Mouse (Mus musculus) 3134 (cell line): Measurements from ENCODE around the gene Fbxw24.
"Not testable (repeated sequence)": the region's sequence is repeated elsewhere in the genome, so short reads cannot be mapped to it uniquely, and the experiment has no call there.

Experiments
- DNase-seq: peaks from one replicate; pipeline ENCODE4 v3.0.0-alpha.2; 2011; ENCODE audit warnings: low spot score; ENCODE audit not compliant: insufficient read length; ENCODE audit errors: extremely low read depth

The Fbxw24 gene

DNA sequence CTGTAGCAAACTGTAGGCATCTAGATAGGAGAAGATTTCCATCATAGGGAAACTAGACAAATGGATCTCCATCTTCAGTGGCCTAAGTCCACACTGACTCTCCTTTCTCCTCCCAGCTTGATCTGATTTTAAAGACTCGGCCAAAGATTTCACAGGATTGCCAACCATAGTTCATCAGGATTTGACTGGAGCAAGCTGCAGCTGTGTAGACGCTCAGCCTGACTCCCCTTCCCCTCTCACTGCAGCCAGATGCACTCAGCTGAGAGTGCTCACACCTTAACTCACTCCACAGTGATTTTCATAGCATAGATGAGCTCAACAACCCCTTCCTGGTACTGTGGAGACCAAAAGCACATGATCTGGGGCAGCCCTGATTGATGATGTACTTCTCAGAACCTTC lies at the start of gene Fbxw24:
Gene Fbxw24, minus strand, starts transcription at position 101 of the 400 bp plus-strand sequence.
- DNase-seq: not testable (repeated sequence)

DNA sequence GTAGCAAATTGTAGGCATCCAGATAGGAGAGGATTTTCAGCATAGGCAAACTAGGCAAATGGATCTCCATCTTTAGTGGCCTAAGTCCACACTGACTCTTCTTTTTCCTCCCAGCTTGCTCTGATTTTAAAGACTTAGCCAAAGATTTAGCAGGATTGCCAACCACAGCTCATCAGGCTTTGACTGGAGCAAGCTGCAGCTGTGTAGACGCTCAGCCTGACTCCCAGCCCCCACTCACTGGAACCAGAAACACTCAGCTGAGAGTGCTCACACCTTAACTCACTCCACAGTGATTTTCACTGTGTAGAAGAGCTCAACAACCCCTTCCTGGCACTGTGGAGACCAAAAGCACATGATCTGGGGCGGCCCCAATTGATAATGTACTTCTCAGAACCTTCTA lies 38.7 kb upstream of the Fbxw24 start, which contains the start of gene Fbxw25:
Gene Fbxw25, minus strand, starts transcription at position 101 of the 400 bp plus-strand sequence.
- DNase-seq: not testable (repeated sequence)

- not testable (repeated sequence) for DNase-seq
Observed at GRCm38 (mm10) chr9:109606837-109607236, 19.0 kb downstream of the Fbxw24 start.

DNA sequence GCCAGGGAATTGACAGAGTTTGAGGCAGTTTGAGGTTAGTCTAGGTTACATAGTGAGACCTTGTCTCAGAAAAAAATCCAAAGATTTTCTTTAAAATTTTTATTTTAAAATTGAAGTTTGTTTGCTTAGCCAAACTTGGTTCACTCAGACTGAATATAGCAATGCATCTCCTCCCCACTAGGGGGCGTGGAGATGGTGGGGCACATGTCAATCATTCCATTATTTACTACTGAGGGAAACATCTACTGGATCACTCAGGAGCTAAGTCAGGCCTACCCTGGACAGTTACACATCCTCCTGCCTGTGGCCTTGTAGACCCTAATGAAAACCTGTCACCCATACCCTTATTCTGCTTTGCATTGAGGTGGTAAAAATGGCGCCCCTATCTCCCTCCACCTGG lies 23.7 kb downstream of the Fbxw24 start:
- DNase-seq: not testable (repeated sequence)

DNA sequence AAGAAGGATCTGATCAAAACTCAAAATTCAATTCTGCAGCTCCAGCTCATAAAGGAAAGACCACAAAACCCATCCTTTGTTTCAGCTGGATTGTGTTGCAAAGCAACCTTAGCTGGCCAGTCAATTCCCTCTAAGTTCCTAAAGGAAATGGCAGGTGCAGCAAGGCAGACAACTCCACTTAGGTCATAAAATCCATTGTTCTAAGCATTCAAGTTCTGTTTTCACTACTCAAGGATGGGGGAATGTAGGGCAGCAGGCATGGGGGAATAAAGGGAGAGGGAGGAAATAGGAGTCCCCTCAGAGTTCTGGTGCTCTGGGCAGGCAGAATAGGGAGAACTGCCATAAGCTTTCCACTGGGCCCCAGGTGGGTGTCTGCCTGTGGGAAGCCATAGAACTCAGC lies 28.6 kb downstream of the Fbxw24 start:
- no peak for DNase-seq

DNA sequence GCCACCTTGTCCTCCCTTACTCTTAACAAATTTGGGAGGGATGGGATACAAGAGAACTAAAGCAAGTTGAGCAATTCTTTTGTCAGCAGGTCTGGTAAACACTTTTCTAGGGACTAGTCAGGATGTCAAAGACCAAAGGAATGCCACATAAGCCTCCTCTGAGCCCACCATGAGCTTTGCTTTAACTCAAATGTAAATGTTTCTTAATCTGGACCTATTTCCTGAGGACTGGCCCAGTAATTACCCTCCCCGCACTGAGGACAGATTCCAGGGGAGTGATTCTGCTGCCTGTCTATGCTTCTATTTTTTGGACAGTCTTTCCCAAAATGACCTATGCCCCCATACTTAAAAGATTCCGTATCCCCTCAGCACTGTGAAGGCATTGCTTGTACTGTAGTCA lies 31.0 kb downstream of the Fbxw24 start:
- no peak for DNase-seq

DNA sequence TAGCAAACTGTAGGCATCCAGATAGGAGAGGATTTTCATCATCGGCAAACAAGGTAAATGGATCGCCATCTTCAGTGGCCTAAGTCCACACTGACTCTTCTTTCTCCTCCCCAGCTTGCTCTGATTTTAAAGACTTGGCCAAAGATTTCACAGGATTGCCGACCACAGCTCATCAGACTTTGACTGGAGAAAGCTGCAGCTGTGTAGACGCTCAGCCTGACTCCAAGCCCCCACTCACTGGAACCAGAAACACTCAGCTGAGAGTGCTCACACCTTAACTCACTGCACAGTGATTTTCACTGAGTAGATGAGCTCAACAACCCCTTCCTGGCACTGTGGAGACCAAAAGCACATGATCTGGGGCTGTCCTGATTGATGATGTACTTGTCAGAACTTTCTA lies 57.7 kb downstream of the Fbxw24 start, which contains the start of gene Fbxw15:
Gene Fbxw15, minus strand, starts transcription at position 101 of the 400 bp plus-strand sequence.
- DNase-seq: not testable (repeated sequence)

- DNase-seq: no peak
Observed at GRCm38 (mm10) chr9:109565546-109565945, 60.3 kb downstream of the Fbxw24 start.

DNA sequence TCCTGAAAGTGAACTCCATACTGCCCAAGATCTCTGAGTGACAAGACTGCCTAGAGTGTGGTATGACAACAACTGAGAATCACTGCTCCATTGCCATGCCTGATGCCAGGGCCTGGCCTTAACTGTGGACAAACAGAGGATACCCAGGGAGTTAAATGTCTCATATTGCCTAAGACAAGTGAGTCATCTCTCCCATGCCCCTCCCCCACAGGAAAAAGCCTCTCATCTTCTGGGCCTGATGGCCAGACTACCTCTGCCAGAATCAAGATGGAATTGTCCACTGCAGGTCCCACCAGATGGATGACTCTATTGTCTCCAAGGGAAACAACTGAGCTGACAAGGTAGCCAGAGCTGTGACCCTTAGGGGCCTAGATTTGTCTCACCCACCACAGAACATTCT lies 63.8 kb downstream of the Fbxw24 start:
- not testable (repeated sequence) for DNase-seq

GRCm38 (mm10) chr9:109552483-109552882 lies 73.4 kb downstream of the Fbxw24 start:
- DNase-seq: no peak
